Mouse (Mus musculus) layer of hippocampus, adult 11-12 months (tissue): ENCODE results near the gene Cyp2b19.
A peak's percentile ranks its signal among the peaks of the same experiment; 100 is the strongest.
"Not testable (repeated sequence)": the region's sequence is repeated elsewhere in the genome, so short reads cannot be mapped to it uniquely, and the experiment has no call there.

Experiments
- DNase-seq: peaks from one replicate; pipeline ENCODE4 v3.0.0; 2022; ENCODE audit warnings: low spot score

The Cyp2b19 gene

GRCm38 (mm10) chr7:26756842-26757241 is at the start of gene Cyp2b19:
Gene Cyp2b19, plus strand, starts transcription at chr7:26757142.
- DNase-seq: no peak

- DNase-seq: no peak
Measured at GRCm38 (mm10) chr7:26711061-26711460, 45.9 kb upstream of the Cyp2b19 start.

- no peak for DNase-seq
Measured at GRCm38 (mm10) chr7:26738940-26739339, 18.0 kb upstream of the Cyp2b19 start.

DNA sequence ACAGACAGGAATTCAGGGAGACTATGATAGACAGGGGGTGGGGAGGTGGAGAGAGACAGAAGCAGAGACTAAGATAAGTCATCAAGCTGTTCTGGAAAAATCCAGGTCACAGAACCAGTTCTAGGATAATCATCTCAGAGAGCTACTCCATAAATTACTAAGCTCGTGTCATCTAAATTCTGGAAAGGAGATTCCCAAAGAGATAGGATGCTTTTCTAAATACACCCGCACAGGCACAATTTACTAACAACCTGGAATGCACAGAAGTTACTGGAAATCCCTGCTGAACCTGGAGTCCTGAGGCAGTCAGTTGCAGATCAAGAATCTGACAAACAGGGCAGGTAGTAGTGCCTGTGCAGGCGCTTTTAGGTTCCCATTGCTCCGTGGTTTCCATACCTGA is 13.0 kb upstream of the Cyp2b19 start:
- DNase-seq: no peak

- DNase-seq: no peak
Measured at GRCm38 (mm10) chr7:26745486-26745885, 11.5 kb upstream of the Cyp2b19 start.

DNA sequence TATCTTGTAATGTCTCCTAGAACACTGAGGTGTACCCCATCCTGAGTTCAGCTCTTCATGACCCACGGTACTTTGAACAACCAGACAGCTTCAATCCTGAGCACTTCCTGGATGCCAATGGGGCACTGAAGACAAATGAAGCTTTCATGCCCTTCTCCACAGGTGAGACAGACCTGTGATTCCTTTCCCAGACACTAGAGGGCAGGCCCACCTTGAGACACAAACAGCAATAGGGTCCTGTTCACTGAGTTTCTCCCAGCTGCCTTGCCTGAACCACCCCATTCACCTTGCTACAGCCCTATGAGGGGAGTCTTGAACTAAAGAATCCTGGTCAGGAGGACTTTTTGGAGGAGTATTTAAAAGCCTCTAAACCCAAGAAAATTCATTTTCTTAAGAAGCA is 10.1 kb downstream of the Cyp2b19 start:
- no peak for DNase-seq

GRCm38 (mm10) chr7:26769881-26770470 is 13.0 kb downstream of the Cyp2b19 start:
- no peak for DNase-seq

- DNase-seq: no peak
Measured at GRCm38 (mm10) chr7:26772866-26773586, 16.1 kb downstream of the Cyp2b19 start.

- no peak for DNase-seq
Measured at GRCm38 (mm10) chr7:26775866-26776265, 18.9 kb downstream of the Cyp2b19 start.

- DNase-seq: no peak
Measured at GRCm38 (mm10) chr7:26777806-26778205, 20.9 kb downstream of the Cyp2b19 start.

- DNase-seq: peak; percentile 45
Measured at GRCm38 (mm10) chr7:26778474-26778873, 21.5 kb downstream of the Cyp2b19 start.

DNA sequence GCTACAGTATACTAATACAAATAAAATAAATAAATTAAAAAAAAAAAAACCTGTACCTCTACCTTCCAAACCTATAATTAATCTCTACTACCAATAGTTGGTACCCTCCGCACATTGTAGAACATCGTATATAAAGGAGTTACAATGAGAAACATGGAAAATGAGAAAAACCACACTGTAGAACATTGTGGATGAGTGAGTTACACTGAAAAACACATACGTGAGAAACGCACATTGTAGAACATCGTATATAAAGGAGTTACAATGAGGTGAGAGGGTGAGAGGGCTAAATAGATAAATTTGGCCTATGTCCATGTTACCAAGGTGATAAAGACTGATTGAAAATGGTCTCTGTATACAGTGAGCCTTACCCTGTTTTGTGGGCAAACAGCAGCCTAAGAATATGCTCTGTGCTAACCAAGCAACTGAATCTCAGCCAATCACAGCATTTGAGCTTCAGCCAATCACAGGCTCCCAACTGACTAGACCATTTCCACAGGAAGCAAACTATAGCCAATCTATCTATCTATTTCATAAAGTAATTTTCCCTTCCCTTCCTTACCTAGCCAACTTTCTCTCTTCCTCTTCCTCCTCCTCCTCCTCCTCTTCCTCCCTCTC is 23.0 kb downstream of the Cyp2b19 start:
- no peak for DNase-seq

GRCm38 (mm10) chr7:26780510-26780909 is 23.6 kb downstream of the Cyp2b19 start:
- peak; percentile 15 for DNase-seq

- DNase-seq: no peak
Measured at GRCm38 (mm10) chr7:26780998-26781766, 24.2 kb downstream of the Cyp2b19 start.

GRCm38 (mm10) chr7:26781767-26782131 is 24.8 kb downstream of the Cyp2b19 start:
- no peak for DNase-seq

GRCm38 (mm10) chr7:26783163-26783562 is 26.2 kb downstream of the Cyp2b19 start:
- peak; percentile 16 for DNase-seq

DNA sequence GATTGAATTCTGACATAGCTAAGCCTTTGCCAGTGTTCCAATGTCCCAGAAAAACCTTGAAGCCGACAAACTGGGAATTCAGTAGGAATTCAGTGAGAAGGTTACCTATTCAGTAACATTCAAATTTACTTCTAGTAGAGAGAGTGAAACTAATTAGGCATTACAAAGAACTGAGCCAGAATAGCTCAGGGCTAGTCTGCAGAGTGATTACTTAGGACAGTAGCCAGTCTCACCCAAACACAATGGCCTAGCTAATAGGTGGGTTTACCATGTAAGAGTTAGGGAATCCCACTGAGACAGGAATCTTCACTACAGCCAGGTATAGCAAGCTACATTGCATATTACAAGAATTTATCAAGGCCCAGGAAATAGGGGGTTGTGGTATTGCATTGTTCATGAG is 29.1 kb downstream of the Cyp2b19 start:
- not testable (repeated sequence) for DNase-seq

DNA sequence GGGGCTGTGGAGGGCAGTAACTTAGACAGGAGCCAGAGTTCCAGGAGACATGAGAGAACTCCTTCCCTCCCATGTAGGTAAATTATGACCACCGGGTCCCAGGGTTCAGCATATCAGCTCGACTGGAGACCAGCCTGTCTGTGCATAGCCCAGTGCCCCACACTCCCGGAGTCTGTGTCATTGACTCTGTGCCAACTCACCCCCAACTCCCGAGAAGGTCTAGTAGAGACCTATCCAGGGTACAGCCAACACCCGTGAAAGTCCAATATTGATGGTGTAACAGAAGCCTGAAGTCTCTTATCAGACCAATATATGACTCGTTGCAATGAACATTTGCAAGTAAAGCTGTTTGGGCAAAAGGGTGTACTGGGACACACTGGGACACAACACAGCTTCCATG is 33.0 kb downstream of the Cyp2b19 start:
- DNase-seq: no peak

GRCm38 (mm10) chr7:26800104-26800503 is 43.2 kb downstream of the Cyp2b19 start:
- DNase-seq: no peak

GRCm38 (mm10) chr7:26800996-26801395 is 44.1 kb downstream of the Cyp2b19 start:
- no peak for DNase-seq

DNA sequence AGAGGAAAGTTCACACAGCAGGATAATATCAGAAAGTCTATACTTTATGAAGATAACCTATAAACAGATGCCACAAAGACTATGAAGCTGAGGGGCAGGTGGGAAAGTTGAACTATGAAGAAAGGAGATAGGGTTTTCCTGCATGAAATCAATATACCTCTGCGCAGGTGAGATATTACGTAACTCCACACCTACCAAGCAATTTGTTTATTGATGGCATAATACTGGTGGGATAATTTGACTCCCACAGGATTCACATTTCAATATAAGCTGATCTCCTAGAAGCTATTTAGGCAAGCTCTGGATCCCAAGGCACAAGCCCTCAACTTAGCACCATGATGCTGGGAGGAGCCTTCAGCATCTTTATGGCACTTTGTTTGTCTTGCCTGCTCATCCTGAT is 51.6 kb downstream of the Cyp2b19 start, which contains the start of gene Cyp2g1:
Gene Cyp2g1, plus strand, starts transcription at position 301 of the 400 bp plus-strand sequence.
- DNase-seq: no peak
